Mouse (Mus musculus): ENCODE measurements at regions not wholly inside any gene's neighbourhood (a gene's known extent, or its start where the extent isn't known, plus 50 kb on each side); places are given as distances from the start of the nearest gene placed in this dataset.

GRCm38 (mm10) chr6:116767738-116768522, 51.2 kb upstream of the Tmem72 start:
- DNase-seq (ENCODE audit: low spot score in 2 of 2): peak; percentile 84 to 87

- no peak for DNase-seq (ENCODE audit: low spot score in 2 of 2)
These were observed 58.4 kb upstream of the Tmem72 start for GRCm38 (mm10) chr6:116774954-116775675.

- no peak for DNase-seq (ENCODE audit: low spot score in 2 of 2)
These were observed 70.0 kb upstream of the Tmem72 start for GRCm38 (mm10) chr6:116786553-116787335.

- no peak for DNase-seq (ENCODE audit: low spot score in 2 of 2)
These were observed 76.7 kb upstream of the Tmem72 start for GRCm38 (mm10) chr6:116793321-116793960.

GRCm38 (mm10) chr6:116793961-116794336, 77.2 kb upstream of the Tmem72 start:
- no peak for DNase-seq (ENCODE audit: low spot score in 2 of 2)

- peak in 1 of 2 experiments; percentile 18 for DNase-seq (ENCODE audit: low spot score in 2 of 2)
These were observed 104.7 kb upstream of the Tmem72 start for GRCm38 (mm10) chr6:116821215-116821912.

- DNase-seq (ENCODE audit: low spot score in 2 of 2): no peak
These were observed 105.9 kb upstream of the Tmem72 start for GRCm38 (mm10) chr6:116822605-116823004.

- DNase-seq (ENCODE audit: low spot score in 2 of 2): no peak
These were observed 108.9 kb upstream of the Tmem72 start for GRCm38 (mm10) chr6:116825628-116826027.

GRCm38 (mm10) chr6:116829341-116829740, 112.6 kb upstream of the Tmem72 start:
- DNase-seq (ENCODE audit: low spot score in 2 of 2): peak; percentile 30 to 52

- peak in 1 of 2 experiments; percentile 45 for DNase-seq (ENCODE audit: low spot score in 2 of 2)
These were observed 129.5 kb upstream of the Tmem72 start for GRCm38 (mm10) chr6:116845990-116846862.

- DNase-seq (ENCODE audit: low spot score in 2 of 2): no peak
These were observed 131.9 kb upstream of the Tmem72 start for GRCm38 (mm10) chr6:116848538-116849093.

GRCm38 (mm10) chr6:116854029-116854428, 137.3 kb upstream of the Tmem72 start:
- no peak for DNase-seq (ENCODE audit: low spot score in 2 of 2)

- DNase-seq (ENCODE audit: low spot score in 2 of 2): no peak
These were observed 139.4 kb upstream of the Tmem72 start for GRCm38 (mm10) chr6:116856093-116856492.

- no peak for DNase-seq (ENCODE audit: low spot score in 2 of 2)
These were observed 140.3 kb upstream of the Tmem72 start for GRCm38 (mm10) chr6:116856917-116857491.

GRCm38 (mm10) chr6:116863130-116863529, 146.4 kb upstream of the Tmem72 start:
- no peak for DNase-seq (ENCODE audit: low spot score in 2 of 2)

- no peak for DNase-seq (ENCODE audit: low spot score in 2 of 2)
These were observed 146.9 kb upstream of the Tmem72 start for GRCm38 (mm10) chr6:116863626-116864025.

- DNase-seq (ENCODE audit: low spot score in 2 of 2): no peak
These were observed 176.6 kb upstream of the Tmem72 start for GRCm38 (mm10) chr6:116893299-116893698.

- DNase-seq (ENCODE audit: low spot score in 2 of 2): no peak
These were observed 177.5 kb upstream of the Tmem72 start for GRCm38 (mm10) chr6:116894252-116894651.

- DNase-seq (ENCODE audit: low spot score in 2 of 2): peak; percentile 47 to 64
These were observed 178.4 kb upstream of the Tmem72 start for GRCm38 (mm10) chr6:116895114-116895513.

Measured in frontal cortex, postnatal 36 days (tissue).